Mouse (Mus musculus) embryonic facial prominence, embryonic 11.5 days (tissue): Measurements from ENCODE around the gene Tsc22d4. TPM values are rescaled to one million over a fixed set of nuclear protein-coding genes. Genes with fewer than 3 reads are reported as not detected.
"Not testable (repeated sequence)": the region's sequence is repeated elsewhere in the genome, so short reads cannot be mapped to it uniquely, and the experiment has no call there.

Source experiments
- ATAC-seq: fragments of 200-750 bp; cut with Nextera tagmentation; replicated peaks from 2 replicates; pipeline ENCODE4 v1.8.0; 2017; ENCODE audit warnings: low read depth; ENCODE audit not compliant: insufficient number of reproducible peaks, low FRiP score, low TSS enrichment
- DNase-seq: peaks from one replicate; pipeline ENCODE4 v3.0.0-alpha.2; 2015; ENCODE audit warnings: low spot score
- H3K27ac ChIP-seq: fragments of 300-500 bp; sonication (generic); replicated peaks from 2 replicates; pipeline ENCODE4 v1.5.1; 2014; ENCODE audit warnings: mild to moderate bottlenecking, low read depth, low read length, control low read depth
- H3K27me3 ChIP-seq: fragments of 300-500 bp; sonication (generic); 2 replicates; pipeline ENCODE4 v1.6.1; 2014; ENCODE audit warnings: mild to moderate bottlenecking, low read length, moderate library complexity, mixed read lengths; ENCODE audit not compliant: control insufficient read depth, insufficient read depth
- H3K36me3 ChIP-seq: fragments of 300-500 bp; sonication (generic); replicated peaks from 2 replicates; pipeline ENCODE4 v1.6.1; 2014; ENCODE audit warnings: low read depth, mild to moderate bottlenecking, low read length, moderate library complexity, mixed read lengths; ENCODE audit not compliant: control insufficient read depth, insufficient read depth
- H3K4me1 ChIP-seq: fragments of 300-500 bp; sonication (generic); 2 replicates; pipeline ENCODE4 v1.6.1; 2014; ENCODE audit warnings: low read length, mixed read lengths; ENCODE audit not compliant: control insufficient read depth, insufficient read depth
- H3K4me2 ChIP-seq: fragments of 300-500 bp; sonication (generic); 2 replicates; pipeline ENCODE4 v1.6.1; 2014; ENCODE audit warnings: low read depth, mild to moderate bottlenecking, control low read depth, low read length, moderate library complexity
- H3K4me3 ChIP-seq: fragments of 300-500 bp; sonication (generic); 2 replicates; pipeline ENCODE4 v1.5.1; 2014; ENCODE audit warnings: low read depth, low read length, control low read depth
- H3K9ac ChIP-seq: fragments of 300-500 bp; sonication (generic); replicated peaks from 2 replicates; pipeline ENCODE4 v1.6.1; 2014; ENCODE audit warnings: mild to moderate bottlenecking, control low read depth, low read length
- H3K9me3 ChIP-seq: fragments of 300-500 bp; sonication (generic); replicated peaks from 2 replicates; pipeline ENCODE4 v1.6.1; 2016; ENCODE audit warnings: mild to moderate bottlenecking, low read length, inconsistent platforms, mixed read lengths; ENCODE audit not compliant: control insufficient read depth
- WGBS: fragments of 180-500 bp; shearing (Covaris S2); extraction: QIAGEN DNeasy Blood & Tissue Kit; methylation state at CpG from one replicate; pipeline ENCODE4 v1.1.7; 2014; 5-methylcytosine and 5-hydroxymethylcytosine counted together
- polyA plus RNA-seq: library from polyadenylated mRNA; unstranded; fragments of >200 nt; fragmentation: Nextera tagmentation; extraction: Ambion mirVana; gene quantifications from 2 replicates; pipeline ENCODE4 v1.2.1, GENCODE M21; 2014

Gene Tsc22d4
- polyA plus RNA-seq, 1 experiment from 2014 or later = 76.1 TPM

- Histone ChIP-seq H3K9me3 (no peaks in the 10 kb centered on the region), H3K36me3 (no peaks in the 10 kb centered on the region), H3K27ac (no peak overlapping the region), H3K4me3 (no peak overlapping the region), H3K27me3 (no peaks in the 10 kb centered on the region), H3K4me1 (no peaks in the 10 kb centered on the region), H3K4me2 (no peak overlapping the region), H3K9ac (no peak overlapping the region)
- DNase-seq (no peak), ATAC-seq (no peak)
- 63% methylated on average over 8 of the region's 8 CpGs for WGBS
These were observed 27.3 kb upstream of the Tsc22d4 start for GRCm38 (mm10) chr5:137718020-137718790.

- H3K36me3 ChIP-seq = no peaks in the 10 kb centered on the region
- H3K4me2 ChIP-seq = no peak overlapping the region
- WGBS = 81% methylated on average over 6 of the region's 6 CpGs
- DNase-seq (no peak), ATAC-seq (no peak)
- no peak overlapping the region for H3K27ac ChIP-seq
- H3K9ac ChIP-seq = no peak overlapping the region
- no peaks in the 10 kb centered on the region for H3K9me3 ChIP-seq
- H3K4me3 ChIP-seq = no peak overlapping the region
- H3K27me3 ChIP-seq = no peaks in the 10 kb centered on the region
- no peaks in the 10 kb centered on the region for H3K4me1 ChIP-seq
These were observed 26.4 kb upstream of the Tsc22d4 start for GRCm38 (mm10) chr5:137719088-137719487.

- H3K4me3 ChIP-seq, H3K9me3 ChIP-seq, H3K9ac ChIP-seq, H3K27ac ChIP-seq, ATAC-seq, H3K4me1 ChIP-seq, H3K36me3 ChIP-seq, H3K27me3 ChIP-seq: not testable (repeated sequence)
- WGBS = 20% methylated on average over 10 of the region's 16 CpGs
- peak; percentile 50 for DNase-seq
- H3K4me2 ChIP-seq = peak overlapping the region; percentile 25; the same call in 1 of the 2 replicates
These were observed 24.9 kb upstream of the Tsc22d4 start for GRCm38 (mm10) chr5:137720558-137721164.

- WGBS = 86% methylated on average over 5 of the region's 5 CpGs
- no peak for ATAC-seq
These were observed 21.7 kb upstream of the Tsc22d4 start for GRCm38 (mm10) chr5:137723840-137724239.

GRCm38 (mm10) chr5:137726767-137727166 is 18.8 kb upstream of the Tsc22d4 start:
- ATAC-seq = no peak
- H3K4me1 ChIP-seq = no peaks in the 10 kb centered on the region
- no peak overlapping the region for H3K4me3 ChIP-seq
- no peak overlapping the region for H3K27ac ChIP-seq
- 69% methylated on average over 6 of the region's 6 CpGs for WGBS
- no peak for DNase-seq
- H3K9ac ChIP-seq = no peak overlapping the region
- H3K9me3 ChIP-seq = no peaks in the 10 kb centered on the region
- H3K4me2 ChIP-seq = no peak overlapping the region
- H3K27me3 ChIP-seq = no peaks in the 10 kb centered on the region
- H3K36me3 ChIP-seq = no peaks in the 10 kb centered on the region

More at GRCm38 (mm10) chr5:137723840-137724239, 21.7 kb upstream of the Tsc22d4 start:
- Histone ChIP-seq H3K4me3 (no peak overlapping the region), H3K36me3 (no peaks in the 10 kb centered on the region), H3K27me3 (no peaks in the 10 kb centered on the region), H3K27ac (no peak overlapping the region), H3K4me1 (no peaks in the 10 kb centered on the region), H3K9ac (no peak overlapping the region), H3K4me2 (no peak overlapping the region), H3K9me3 (no peaks in the 10 kb centered on the region)
- DNase-seq = no peak

DNA sequence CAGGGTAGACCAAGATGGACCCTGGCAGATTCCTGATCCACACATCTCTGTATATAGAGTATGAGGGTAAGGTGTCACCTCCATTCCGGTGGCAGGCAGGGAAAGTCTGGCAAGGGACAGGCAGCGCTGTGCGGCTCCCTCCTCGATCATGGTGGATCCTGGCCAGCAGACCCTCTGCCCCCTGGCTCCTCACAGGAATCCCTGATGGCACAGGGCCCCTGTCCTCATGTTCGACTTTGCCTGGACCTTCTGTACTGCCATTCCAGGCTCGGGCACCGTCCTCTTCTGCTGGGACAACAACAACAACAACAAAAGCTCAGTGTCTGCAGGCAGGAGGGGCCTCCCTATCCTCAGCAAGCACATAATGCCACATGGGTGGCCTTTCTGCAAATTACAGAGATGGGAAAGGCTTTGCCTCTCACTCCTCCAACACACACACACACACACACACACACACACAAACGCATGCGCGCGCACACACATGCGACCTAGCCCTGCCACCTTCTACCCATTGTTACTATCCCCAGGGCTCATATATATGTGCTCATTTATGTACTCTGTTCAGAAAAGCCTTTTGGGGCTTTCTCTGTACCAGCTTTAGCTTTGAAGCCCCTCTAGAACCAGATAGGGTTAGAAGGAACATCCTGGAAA is 11.8 kb upstream of the Tsc22d4 start:
- peaks cover 7% of the 10 kb centered on the region for H3K4me1 ChIP-seq
- WGBS = 75% methylated on average over 12 of the region's 12 CpGs
- DNase-seq = no peak
- H3K4me2 ChIP-seq = no peak overlapping the region
- no peaks in the 10 kb centered on the region for H3K27me3 ChIP-seq
- no peaks in the 10 kb centered on the region for H3K9me3 ChIP-seq
- 0 out of 2 replicates have a peak overlapping the region, but pooled peaks have one; percentile 47 for H3K27ac ChIP-seq
- H3K4me3 ChIP-seq = no peak overlapping the region
- ATAC-seq = peak; percentile 32
- H3K9ac ChIP-seq = peak overlapping the region; percentile 22; the same call in 1 of the 2 replicates
- no peaks in the 10 kb centered on the region; the same call in 1 of the 2 replicates for H3K36me3 ChIP-seq

GRCm38 (mm10) chr5:137734289-137735061 is 11.1 kb upstream of the Tsc22d4 start:
- 63% methylated on average over 6 of the region's 6 CpGs for WGBS
- DNase-seq = peak; percentile 86
- Histone ChIP-seq H3K27ac (peak overlapping the region; percentile 47; the same call in 1 of the 2 replicates), H3K27me3 (no peaks in the 10 kb centered on the region), H3K4me1 (peaks cover 10% of the 10 kb centered on the region), H3K9ac (no peak overlapping the region), H3K4me2 (no peak overlapping the region), H3K36me3 (no peaks in the 10 kb centered on the region; the same call in 1 of the 2 replicates), H3K9me3 (no peaks in the 10 kb centered on the region), H3K4me3 (no peak overlapping the region)
- peak; percentile 87 for ATAC-seq
